Mouse (Mus musculus): ENCODE data around the gene Trak2. TPM values are rescaled to one million over a fixed set of nuclear protein-coding genes. Genes with fewer than 3 reads are reported as not detected.
A peak's percentile ranks its signal among the peaks of the same experiment; 100 is the strongest.

The Trak2 gene
- 17.3 and 17.6 TPM in 2 replicates for polyA plus RNA-seq (2015; fragmentation: Nextera tagmentation; extraction: Ambion mirVana)

- H3K4me3 ChIP-seq (ENCODE audit: low read depth, low read length), result peak within 1 kb of the TSS; percentile 69
- peak within 1 kb of the TSS; percentile 89 for H3K27ac ChIP-seq (ENCODE audit: low read length)
- under 1% methylated on average over 55 of the region's 69 CpGs for WGBS
- H3K4me1 ChIP-seq (ENCODE audit: control insufficient read depth, insufficient read depth, low read length), result peaks cover 48% of the 10 kb centered on the region
- peak; percentile 97 for ATAC-seq
- peak within 1 kb of the TSS; percentile 90 for H3K9ac ChIP-seq (ENCODE audit: low read depth, low read length)
- no peaks in the 10 kb centered on the region for H3K9me3 ChIP-seq (replicated peaks; ENCODE audit: control insufficient read depth, low read length, poor library complexity, severe bottlenecking)
- H3K27me3 ChIP-seq (ENCODE audit: control insufficient read depth, insufficient read depth, low read depth, low read length), result no peaks in the 10 kb centered on the region
- no peaks in the 10 kb centered on the region for H3K36me3 ChIP-seq (ENCODE audit: control insufficient read depth, insufficient read depth, low read length)
- H3K4me2 ChIP-seq (ENCODE audit: low read length), result peak within 1 kb of the TSS; percentile 76
Observed at GRCm38 (mm10) chr1:58973366-58974221, at the start of gene Trak2, which contains the start of gene Stradb. Trak2 (minus strand) TSS chr1:58973430. Stradb (plus strand) TSS chr1:58973522.

GRCm38 (mm10) chr1:59021556-59021955 is 48.3 kb upstream of the Trak2 start:
- Histone ChIP-seq H3K9me3 (replicated peaks; ENCODE audit: control insufficient read depth, low read length, poor library complexity, severe bottlenecking) (no peaks in the 10 kb centered on the region), H3K4me1 (ENCODE audit: control insufficient read depth, insufficient read depth, low read length) (no peaks in the 10 kb centered on the region), H3K36me3 (ENCODE audit: control insufficient read depth, insufficient read depth, low read length) (no peaks in the 10 kb centered on the region), H3K4me2 (ENCODE audit: low read length) (no peak overlapping the region), H3K4me3 (ENCODE audit: low read depth, low read length) (no peak overlapping the region), H3K9ac (ENCODE audit: low read depth, low read length) (no peak overlapping the region), H3K27ac (ENCODE audit: low read length) (no peak overlapping the region), H3K27me3 (ENCODE audit: control insufficient read depth, insufficient read depth, low read depth, low read length) (no peaks in the 10 kb centered on the region)
- WGBS, result 75% methylated on average over 3 of the region's 3 CpGs
- ATAC-seq, result no peak

GRCm38 (mm10) chr1:59009250-59009649 is 36.0 kb upstream of the Trak2 start:
- Histone ChIP-seq H3K4me2 (ENCODE audit: low read length) (no peak overlapping the region), H3K36me3 (ENCODE audit: control insufficient read depth, insufficient read depth, low read length) (no peaks in the 10 kb centered on the region), H3K4me3 (ENCODE audit: low read depth, low read length) (no peak overlapping the region), H3K4me1 (ENCODE audit: control insufficient read depth, insufficient read depth, low read length) (no peaks in the 10 kb centered on the region), H3K9me3 (replicated peaks; ENCODE audit: control insufficient read depth, low read length, poor library complexity, severe bottlenecking) (no peaks in the 10 kb centered on the region), H3K9ac (ENCODE audit: low read depth, low read length) (no peak overlapping the region), H3K27ac (ENCODE audit: low read length) (no peak overlapping the region), H3K27me3 (ENCODE audit: control insufficient read depth, insufficient read depth, low read depth, low read length) (no peaks in the 10 kb centered on the region)
- 50% methylated on average over 4 of the region's 4 CpGs for WGBS
- ATAC-seq, result no peak

- 94% methylated on average over 5 of the region's 5 CpGs for WGBS
- no peak overlapping the region for H3K4me3 ChIP-seq (ENCODE audit: low read depth, low read length)
- no peaks in the 10 kb centered on the region for H3K9me3 ChIP-seq (replicated peaks; ENCODE audit: control insufficient read depth, low read length, poor library complexity, severe bottlenecking)
- no peak overlapping the region for H3K27ac ChIP-seq (ENCODE audit: low read length)
- no peak for ATAC-seq
- no peaks in the 10 kb centered on the region for H3K27me3 ChIP-seq (ENCODE audit: control insufficient read depth, insufficient read depth, low read depth, low read length)
- no peaks in the 10 kb centered on the region for H3K4me1 ChIP-seq (ENCODE audit: control insufficient read depth, insufficient read depth, low read length)
- H3K36me3 ChIP-seq (ENCODE audit: control insufficient read depth, insufficient read depth, low read length), result peaks cover 19% of the 10 kb centered on the region
- no peak overlapping the region for H3K9ac ChIP-seq (ENCODE audit: low read depth, low read length)
- no peak overlapping the region for H3K4me2 ChIP-seq (ENCODE audit: low read length)
Observed at GRCm38 (mm10) chr1:58995313-58995712, 22.1 kb upstream of the Trak2 start.

- Histone ChIP-seq H3K9ac (ENCODE audit: low read depth, low read length) (no peak overlapping the region), H3K4me2 (ENCODE audit: low read length) (no peak overlapping the region), H3K36me3 (ENCODE audit: control insufficient read depth, insufficient read depth, low read length) (peaks cover 21% of the 10 kb centered on the region), H3K4me1 (ENCODE audit: control insufficient read depth, insufficient read depth, low read length) (no peaks in the 10 kb centered on the region), H3K27ac (ENCODE audit: low read length) (no peak overlapping the region), H3K4me3 (ENCODE audit: low read depth, low read length) (no peak overlapping the region), H3K27me3 (ENCODE audit: control insufficient read depth, insufficient read depth, low read depth, low read length) (no peaks in the 10 kb centered on the region), H3K9me3 (replicated peaks; ENCODE audit: control insufficient read depth, low read length, poor library complexity, severe bottlenecking) (no peaks in the 10 kb centered on the region)
- WGBS, result 5% methylated on average over 1 of the region's 1 CpGs
- peak; percentile 60; the same call in 1 of the 2 replicates for ATAC-seq
Observed at GRCm38 (mm10) chr1:58993723-58994122, 20.5 kb upstream of the Trak2 start.

- no peak overlapping the region for H3K9ac ChIP-seq (ENCODE audit: low read depth, low read length)
- H3K4me1 ChIP-seq (ENCODE audit: control insufficient read depth, insufficient read depth, low read length), result no peaks in the 10 kb centered on the region
- no peak overlapping the region for H3K4me2 ChIP-seq (ENCODE audit: low read length)
- H3K9me3 ChIP-seq (replicated peaks; ENCODE audit: control insufficient read depth, low read length, poor library complexity, severe bottlenecking), result no peaks in the 10 kb centered on the region
- no peak overlapping the region for H3K27ac ChIP-seq (ENCODE audit: low read length)
- no peak for ATAC-seq
- H3K4me3 ChIP-seq (ENCODE audit: low read depth, low read length), result no peak overlapping the region
- no peaks in the 10 kb centered on the region for H3K27me3 ChIP-seq (ENCODE audit: control insufficient read depth, insufficient read depth, low read depth, low read length)
- WGBS, result 89% methylated on average over 7 of the region's 7 CpGs
- H3K36me3 ChIP-seq (ENCODE audit: control insufficient read depth, insufficient read depth, low read length), result peaks cover 21% of the 10 kb centered on the region
Observed at GRCm38 (mm10) chr1:58993144-58993543, 19.9 kb upstream of the Trak2 start.

- H3K36me3 ChIP-seq (ENCODE audit: control insufficient read depth, insufficient read depth, low read length), result peaks cover 34% of the 10 kb centered on the region
- H3K27me3 ChIP-seq (ENCODE audit: control insufficient read depth, insufficient read depth, low read depth, low read length), result no peaks in the 10 kb centered on the region
- no peak for ATAC-seq
- no peak overlapping the region for H3K27ac ChIP-seq (ENCODE audit: low read length)
- H3K4me1 ChIP-seq (ENCODE audit: control insufficient read depth, insufficient read depth, low read length), result no peaks in the 10 kb centered on the region
- H3K9me3 ChIP-seq (replicated peaks; ENCODE audit: control insufficient read depth, low read length, poor library complexity, severe bottlenecking), result no peaks in the 10 kb centered on the region
- H3K9ac ChIP-seq (ENCODE audit: low read depth, low read length), result no peak overlapping the region
- no peak overlapping the region for H3K4me2 ChIP-seq (ENCODE audit: low read length)
- 84% methylated on average over 5 of the region's 5 CpGs for WGBS
- H3K4me3 ChIP-seq (ENCODE audit: low read depth, low read length), result no peak overlapping the region
Observed at GRCm38 (mm10) chr1:58984586-58984985, 11.4 kb upstream of the Trak2 start.

- H3K9me3 ChIP-seq (replicated peaks; ENCODE audit: control insufficient read depth, low read length, poor library complexity, severe bottlenecking), result no peaks in the 10 kb centered on the region
- H3K4me1 ChIP-seq (ENCODE audit: control insufficient read depth, insufficient read depth, low read length), result no peaks in the 10 kb centered on the region
- H3K4me2 ChIP-seq (ENCODE audit: low read length), result no peak overlapping the region
- no peak overlapping the region for H3K4me3 ChIP-seq (ENCODE audit: low read depth, low read length)
- no peak overlapping the region for H3K27ac ChIP-seq (ENCODE audit: low read length)
- H3K36me3 ChIP-seq (ENCODE audit: control insufficient read depth, insufficient read depth, low read length), result peaks cover 27% of the 10 kb centered on the region
- H3K27me3 ChIP-seq (ENCODE audit: control insufficient read depth, insufficient read depth, low read depth, low read length), result no peaks in the 10 kb centered on the region
- 83% methylated on average over 3 of the region's 3 CpGs for WGBS
- ATAC-seq, result no peak
- no peak overlapping the region for H3K9ac ChIP-seq (ENCODE audit: low read depth, low read length)
Observed at GRCm38 (mm10) chr1:58982276-58982675, 9.0 kb upstream of the Trak2 start.

GRCm38 (mm10) chr1:58972851-58973365 is 322 bp downstream of the Trak2 start:
- Histone ChIP-seq H3K36me3 (ENCODE audit: control insufficient read depth, insufficient read depth, low read length) (no peaks in the 10 kb centered on the region), H3K9me3 (replicated peaks; ENCODE audit: control insufficient read depth, low read length, poor library complexity, severe bottlenecking) (no peaks in the 10 kb centered on the region), H3K9ac (ENCODE audit: low read depth, low read length) (peak overlapping the region; percentile 90), H3K4me2 (ENCODE audit: low read length) (peak overlapping the region; percentile 76), H3K4me1 (ENCODE audit: control insufficient read depth, insufficient read depth, low read length) (peaks cover 50% of the 10 kb centered on the region), H3K27ac (ENCODE audit: low read length) (peak overlapping the region; percentile 89), H3K4me3 (ENCODE audit: low read depth, low read length) (peak overlapping the region; percentile 69), H3K27me3 (ENCODE audit: control insufficient read depth, insufficient read depth, low read depth, low read length) (no peaks in the 10 kb centered on the region)
- no peak for ATAC-seq
- under 1% methylated on average over 28 of the region's 28 CpGs for WGBS
